Mouse (Mus musculus): ENCODE results near the gene Gdpd2.
A peak's percentile ranks its signal among the peaks of the same experiment; 100 is the strongest.

Gene Gdpd2

DNA sequence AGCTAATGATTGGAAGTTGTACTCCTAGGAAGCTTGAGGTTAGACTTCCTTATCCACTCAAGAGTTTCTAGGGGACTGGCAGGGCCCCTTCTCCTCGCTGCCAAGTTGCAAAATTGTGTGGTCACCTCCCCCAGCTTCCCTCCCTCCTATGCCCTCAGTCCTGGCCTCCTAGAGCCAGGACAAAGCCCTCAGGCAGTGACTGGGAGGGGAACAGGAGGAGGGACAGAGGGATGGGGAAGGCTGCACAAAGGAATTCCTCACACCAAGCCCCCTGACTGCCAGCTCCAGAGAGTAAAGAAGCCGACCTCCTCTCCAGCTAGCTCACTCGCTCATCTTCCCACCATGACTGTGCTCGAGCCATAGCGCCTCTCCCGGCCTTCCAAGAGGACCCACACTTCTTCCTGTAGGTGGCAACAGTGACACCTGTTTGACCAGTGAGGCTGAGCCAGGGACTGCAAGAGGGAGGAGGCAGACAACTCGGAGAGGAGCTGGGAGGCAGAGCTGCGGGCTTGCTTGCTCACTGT lies at the start of gene Gdpd2:
TSS of gene Gdpd2 (plus strand) at position 209 of the 524 bp plus-strand sequence.
- DNase-seq (ENCODE audit: low read depth, low spot score): peak; percentile 2

- no peak for DNase-seq (ENCODE audit: low read depth, low spot score)
Observed at GRCm38 (mm10) chrX:100686527-100686926, 43.1 kb upstream of the Gdpd2 start.

- no peak for DNase-seq (ENCODE audit: low read depth, low spot score)
Observed at GRCm38 (mm10) chrX:100687360-100688032, 42.2 kb upstream of the Gdpd2 start.

DNA sequence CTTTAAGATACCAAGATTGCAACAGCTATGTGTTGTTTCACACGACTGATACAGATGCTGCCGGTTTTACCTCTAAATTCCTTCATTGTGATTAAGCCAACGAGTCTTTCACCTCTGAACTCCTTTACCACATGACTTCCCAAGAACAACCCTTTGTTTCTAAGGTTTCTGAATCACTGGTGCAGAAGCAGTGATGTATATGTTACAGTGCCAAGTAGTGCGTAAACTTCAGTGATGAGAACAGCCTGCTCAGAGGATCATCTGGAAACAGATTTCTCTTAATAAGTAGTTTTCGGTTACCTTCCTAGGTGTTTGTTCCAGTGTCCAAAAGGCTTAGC lies 41.7 kb upstream of the Gdpd2 start:
- no peak for DNase-seq (ENCODE audit: low read depth, low spot score)

GRCm38 (mm10) chrX:100696776-100697175 lies 32.9 kb upstream of the Gdpd2 start:
- DNase-seq (ENCODE audit: low read depth, low spot score): no peak

DNA sequence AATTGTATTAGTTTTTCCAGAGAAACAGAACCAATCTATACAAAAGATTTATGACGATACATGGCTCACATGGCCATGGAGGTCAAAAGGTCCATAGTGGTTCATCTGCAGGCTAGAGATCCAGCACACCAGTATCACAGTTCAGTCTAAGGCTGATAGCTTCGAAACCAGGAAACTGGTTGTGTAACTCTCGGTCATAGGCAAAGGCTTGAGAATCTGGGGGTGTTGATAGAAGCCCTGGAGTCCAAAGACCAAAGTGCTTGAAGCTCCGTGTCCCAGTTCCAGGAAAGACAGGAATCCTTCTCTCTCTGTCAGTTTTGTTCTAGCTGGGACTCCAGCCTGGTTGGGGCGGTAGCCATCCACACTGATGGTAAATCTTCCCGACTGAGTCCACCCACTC lies 21.6 kb upstream of the Gdpd2 start:
- no peak for DNase-seq (ENCODE audit: low read depth, low spot score)

- DNase-seq (ENCODE audit: low read depth, low spot score): no peak
Observed at GRCm38 (mm10) chrX:100716173-100716572, 13.5 kb upstream of the Gdpd2 start.

- DNase-seq (ENCODE audit: low read depth, low spot score): no peak
Observed at GRCm38 (mm10) chrX:100728947-100729346, 726 bp upstream of the Gdpd2 start.

GRCm38 (mm10) chrX:100730266-100730665 lies 593 bp downstream of the Gdpd2 start:
- no peak for DNase-seq (ENCODE audit: low read depth, low spot score)

GRCm38 (mm10) chrX:100734359-100734758 lies 4.7 kb downstream of the Gdpd2 start:
- DNase-seq (ENCODE audit: low read depth, low spot score): no peak

GRCm38 (mm10) chrX:100738918-100739317 lies 9.2 kb downstream of the Gdpd2 start:
- peak; percentile 47 for DNase-seq (ENCODE audit: low read depth, low spot score)

- no peak for DNase-seq (ENCODE audit: low read depth, low spot score)
Observed at GRCm38 (mm10) chrX:100739443-100739842, 9.8 kb downstream of the Gdpd2 start.

GRCm38 (mm10) chrX:100740785-100741184 lies 11.1 kb downstream of the Gdpd2 start:
- DNase-seq (ENCODE audit: low read depth, low spot score): no peak

DNA sequence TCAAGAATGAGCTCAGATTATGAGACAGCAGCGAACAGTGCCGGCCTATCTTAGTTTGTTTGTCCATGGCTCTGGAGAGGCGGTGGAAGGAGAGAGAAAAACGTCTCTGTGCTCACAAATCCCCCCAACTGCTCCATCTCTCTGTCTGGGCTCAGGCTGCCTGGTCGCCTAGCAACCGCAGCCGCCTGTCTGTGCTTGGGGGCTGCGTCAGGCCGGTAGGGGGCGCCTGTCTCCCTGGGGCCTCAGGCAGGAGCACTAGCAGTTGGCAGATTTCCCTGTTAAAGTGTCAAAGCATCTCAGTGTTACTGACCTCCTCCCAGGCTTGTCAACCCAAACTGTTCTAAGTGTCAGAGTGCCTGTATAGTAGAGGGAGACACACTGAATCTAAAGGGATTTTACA lies 12.3 kb downstream of the Gdpd2 start:
- peak; percentile 53 for DNase-seq (ENCODE audit: low read depth, low spot score)

DNA sequence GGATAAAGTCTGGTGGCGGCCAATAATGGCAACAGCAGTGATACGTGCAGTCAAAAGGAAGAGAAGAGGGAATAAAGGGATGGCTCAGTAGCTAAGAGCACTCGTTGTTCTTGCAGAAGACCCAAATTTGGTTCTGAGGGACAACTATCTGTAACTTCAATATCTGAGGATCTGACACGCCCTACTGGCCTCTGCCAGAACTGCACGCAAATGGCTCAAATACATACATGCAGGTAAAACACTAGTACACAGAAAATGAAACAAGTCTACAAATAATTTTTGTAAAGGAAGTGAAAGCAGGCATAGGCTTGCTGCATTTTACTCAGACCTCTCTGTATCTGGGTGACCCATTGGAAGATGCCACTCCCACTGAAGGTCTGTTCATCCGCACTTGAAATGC lies 36.2 kb downstream of the Gdpd2 start:
- peak; percentile 39 for DNase-seq (ENCODE audit: low read depth, low spot score)

GRCm38 (mm10) chrX:100767181-100767884 lies 37.7 kb downstream of the Gdpd2 start, which contains the start of gene Dlg3:
TSS of gene Dlg3 (plus strand) at chrX:100767722.
- peak; percentile 65 for DNase-seq (ENCODE audit: low read depth, low spot score)

GRCm38 (mm10) chrX:100767885-100768626 lies 38.4 kb downstream of the Gdpd2 start:
- no peak for DNase-seq (ENCODE audit: low read depth, low spot score)

DNA sequence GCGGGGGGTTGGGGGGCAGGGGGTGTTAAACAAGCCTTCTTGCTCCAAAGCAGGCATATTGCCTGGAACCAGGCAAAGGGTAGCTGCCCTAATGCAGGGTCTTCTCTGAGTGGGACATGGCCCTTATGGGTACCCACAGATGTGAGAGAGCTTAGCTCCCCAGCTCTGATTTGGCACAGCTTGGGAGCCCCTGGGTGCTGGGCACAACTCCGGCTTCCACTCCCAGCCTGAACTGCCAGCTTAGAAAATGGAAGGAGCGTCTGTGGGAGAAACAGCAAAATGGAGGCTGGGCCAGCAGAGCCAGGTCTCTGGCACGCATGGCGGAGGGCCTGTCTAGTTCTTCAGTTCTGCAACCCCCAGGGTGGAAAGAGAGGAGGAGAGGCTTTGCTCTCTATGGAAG lies 39.6 kb downstream of the Gdpd2 start:
- no peak for DNase-seq (ENCODE audit: low read depth, low spot score)

- DNase-seq (ENCODE audit: low read depth, low spot score): peak; percentile 82
Observed at GRCm38 (mm10) chrX:100774341-100774811, 44.7 kb downstream of the Gdpd2 start.

- DNase-seq (ENCODE audit: low read depth, low spot score): no peak
Observed at GRCm38 (mm10) chrX:100775405-100775804, 45.7 kb downstream of the Gdpd2 start.

GRCm38 (mm10) chrX:100776494-100776893 lies 46.8 kb downstream of the Gdpd2 start:
- peak; percentile 69 for DNase-seq (ENCODE audit: low read depth, low spot score)

GRCm38 (mm10) chrX:100776985-100777654 lies 47.4 kb downstream of the Gdpd2 start:
- peak; percentile 85 for DNase-seq (ENCODE audit: low read depth, low spot score)
